Mouse (Mus musculus) lung, postnatal 0 days (tissue): ENCODE data around the gene Ctnnbl1.

ENCODE experiments used
- CTCF ChIP-seq: IDR thresholded peaks from 2 replicates; pipeline ENCODE4 v1.5.1; 2016; ENCODE audit warnings: antibody characterized with exemption, mild to moderate bottlenecking
- EP300 ChIP-seq: IDR thresholded peaks from 2 replicates; pipeline ENCODE4 v1.6.1; 2016; ENCODE audit warnings: antibody characterized with exemption, mild to moderate bottlenecking, control low read depth

GRCm38 (mm10) chr2:157817672-157818071, 80.5 kb downstream of the Ctnnbl1 start:
- TF ChIP-seq EP300 (no peak), CTCF (no peak)
